Mouse (Mus musculus) induced T-regulatory cell, adult 2 months (primary cell): Measurements from ENCODE around the gene Zfp706.

Experiments used
- DNase-seq: peaks from one replicate; pipeline ENCODE4 v3.0.0-alpha.2; 2012; ENCODE audit warnings: low read depth

The Zfp706 gene

DNA sequence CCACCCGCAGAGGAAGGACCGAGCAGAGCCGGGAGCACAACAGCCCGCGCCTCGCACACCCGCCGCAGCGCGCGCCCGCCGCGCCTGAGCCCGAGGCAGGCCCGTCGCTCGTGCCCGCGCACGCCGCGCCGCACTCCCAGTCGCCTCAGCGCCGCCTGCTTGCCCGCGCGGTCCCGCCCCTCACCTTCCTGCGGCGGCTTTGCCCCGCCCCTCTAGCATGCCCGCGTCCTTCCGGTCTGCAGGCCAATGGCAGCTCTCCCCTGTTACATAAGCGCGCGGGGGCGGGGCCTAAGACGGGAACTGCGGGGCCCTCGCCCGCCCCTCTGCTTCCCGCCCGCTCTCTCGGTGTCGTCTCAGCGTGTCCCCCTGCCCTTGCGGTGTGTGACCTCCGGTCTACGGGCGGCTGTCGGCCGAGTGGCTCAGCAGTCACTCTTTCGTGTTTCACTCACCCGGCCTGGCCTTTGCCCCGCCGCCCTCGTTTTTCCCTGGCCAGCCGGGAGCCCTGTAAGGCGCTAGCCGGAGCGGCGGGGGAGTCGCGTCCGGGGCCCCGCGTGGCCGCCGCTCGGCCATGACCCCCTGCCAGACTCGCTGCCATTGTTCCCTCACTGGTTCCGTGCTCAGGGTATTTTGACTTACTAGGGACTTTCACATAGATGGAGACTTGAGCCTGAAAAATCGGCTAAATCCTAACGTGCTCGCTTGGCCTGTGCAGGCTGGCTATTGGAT is at the start of gene Zfp706:
Gene Zfp706, minus strand, starts transcription at position 541 of the 726 bp plus-strand sequence.
- peak; percentile 99 for DNase-seq

DNA sequence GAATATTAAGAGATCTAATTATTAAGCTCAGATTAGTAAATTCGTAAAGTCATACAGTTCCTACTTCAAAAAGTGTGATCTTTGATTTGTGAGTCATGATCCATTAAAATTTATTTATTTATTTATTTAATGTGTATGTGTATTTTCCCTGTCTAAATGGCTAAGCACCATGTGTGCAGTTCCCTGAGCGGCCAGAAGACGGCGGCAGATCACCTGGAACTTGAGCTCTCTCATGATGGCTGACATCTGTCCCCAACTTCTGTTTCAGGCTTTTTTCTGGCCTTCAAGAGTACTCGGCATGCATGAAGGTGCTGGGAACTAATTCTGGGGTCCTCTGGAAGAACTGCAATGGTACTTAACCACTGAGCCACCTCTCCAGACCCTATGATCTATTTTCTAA is 47.0 kb upstream of the Zfp706 start:
- DNase-seq = peak; percentile 5

DNA sequence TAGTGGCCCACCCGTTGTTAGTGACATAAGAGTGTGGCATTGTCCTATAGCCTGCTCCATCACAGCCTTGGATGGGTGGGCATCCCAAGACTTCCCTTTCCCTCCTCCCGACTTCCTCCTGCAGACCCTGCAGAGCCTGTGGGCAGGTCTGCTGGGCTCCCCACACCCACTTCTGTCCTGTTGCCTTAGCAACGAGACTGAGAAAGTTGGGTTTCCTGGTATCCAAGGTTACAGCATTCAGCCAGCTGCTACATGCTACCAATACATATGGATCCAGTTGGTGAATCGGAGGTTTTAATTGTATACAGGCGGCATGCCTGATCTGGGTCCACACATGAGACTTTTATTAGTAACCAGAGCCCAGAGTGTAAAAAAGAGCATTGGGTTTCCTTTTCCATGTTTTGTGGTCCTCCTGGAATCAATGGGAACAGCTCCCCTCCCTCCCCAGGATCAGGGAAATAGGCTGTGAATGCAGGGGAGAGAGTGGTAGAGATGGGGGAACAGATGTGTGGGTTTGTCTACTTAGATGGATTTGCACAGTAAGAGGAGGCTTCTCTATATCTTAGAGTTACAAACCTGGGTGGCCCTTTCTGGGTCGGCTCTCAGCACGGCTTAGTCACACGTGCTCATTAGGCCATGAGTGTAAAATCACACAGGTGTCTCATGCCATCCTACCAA is 45.7 kb upstream of the Zfp706 start:
- DNase-seq = no peak

DNA sequence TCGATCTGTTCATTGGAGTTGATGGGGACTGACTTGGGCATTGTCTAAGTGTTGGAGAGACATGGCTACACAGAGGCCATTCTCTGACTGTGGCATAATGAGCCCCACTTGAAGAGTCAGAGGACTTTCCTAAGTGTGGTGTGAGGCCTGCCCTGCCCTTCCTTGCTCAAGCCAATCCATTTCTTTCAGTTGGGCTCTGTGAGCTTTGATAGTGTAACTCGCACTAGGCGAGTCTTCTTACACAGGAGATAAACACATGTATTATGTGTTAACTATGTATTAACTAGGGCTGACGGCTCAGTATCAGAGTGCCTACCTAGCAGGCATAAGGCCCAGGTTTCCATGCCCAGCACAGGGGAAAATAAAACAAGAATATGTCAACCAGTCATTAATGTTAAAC is 39.8 kb upstream of the Zfp706 start:
- DNase-seq = no peak

DNA sequence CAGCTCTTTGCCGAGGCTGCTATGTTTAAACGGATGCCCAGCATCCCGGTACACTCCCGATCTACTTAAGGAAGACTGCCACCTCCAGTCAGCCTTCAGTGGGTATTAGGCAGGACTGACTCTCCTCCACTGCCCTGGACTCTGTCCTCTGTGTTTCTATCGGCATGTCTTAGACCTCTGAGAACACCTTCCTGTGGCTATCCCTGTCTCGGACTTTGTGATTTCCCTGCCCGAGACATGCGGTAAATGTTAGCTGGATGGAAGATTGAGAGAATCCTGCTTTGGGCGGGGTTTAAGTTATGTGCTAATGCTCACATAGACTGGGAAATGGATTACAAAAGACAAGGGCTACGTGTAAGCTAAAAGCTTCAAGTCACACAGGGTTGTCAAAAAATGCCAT is 39.0 kb upstream of the Zfp706 start:
- no peak for DNase-seq

DNA sequence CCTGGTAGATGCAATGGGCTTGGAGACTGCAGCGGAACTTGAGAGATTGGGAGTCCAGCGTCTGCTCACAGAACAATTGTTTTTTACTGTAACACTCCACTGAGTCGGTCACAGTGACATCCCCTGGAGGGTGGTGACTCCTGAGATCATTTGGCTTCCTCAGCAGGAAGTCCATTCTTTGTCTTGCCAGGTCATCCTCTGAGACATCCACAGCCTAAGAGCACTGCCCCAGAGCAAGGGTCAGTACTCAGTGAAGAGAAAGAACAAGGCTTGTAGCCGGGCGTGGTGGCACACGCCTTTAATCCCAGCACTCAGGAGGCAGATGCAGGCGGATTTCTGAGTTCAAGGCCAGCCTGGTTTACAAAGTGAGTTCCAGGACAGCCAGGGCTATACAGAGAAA is 38.6 kb upstream of the Zfp706 start:
- no peak for DNase-seq

DNA sequence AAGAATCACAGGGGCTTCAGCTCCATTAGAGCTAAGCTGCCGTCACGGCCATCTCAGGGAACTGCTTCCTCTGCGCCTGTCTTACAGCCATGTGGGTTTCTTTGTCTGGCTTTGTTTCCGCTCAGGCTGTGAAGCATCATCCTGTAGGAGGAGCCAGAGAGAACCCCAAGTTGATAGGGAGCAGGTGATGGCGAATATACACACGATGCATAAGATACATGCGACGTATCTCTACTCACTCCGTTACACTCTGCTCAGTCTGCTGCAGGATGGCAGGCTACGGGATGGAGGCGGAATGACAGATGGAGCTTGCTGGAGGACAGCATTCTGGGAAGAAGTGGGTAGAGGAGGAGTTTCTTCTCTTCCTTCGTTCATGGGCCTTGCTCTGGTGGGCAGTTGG is 37.9 kb upstream of the Zfp706 start:
- peak; percentile 18 for DNase-seq

DNA sequence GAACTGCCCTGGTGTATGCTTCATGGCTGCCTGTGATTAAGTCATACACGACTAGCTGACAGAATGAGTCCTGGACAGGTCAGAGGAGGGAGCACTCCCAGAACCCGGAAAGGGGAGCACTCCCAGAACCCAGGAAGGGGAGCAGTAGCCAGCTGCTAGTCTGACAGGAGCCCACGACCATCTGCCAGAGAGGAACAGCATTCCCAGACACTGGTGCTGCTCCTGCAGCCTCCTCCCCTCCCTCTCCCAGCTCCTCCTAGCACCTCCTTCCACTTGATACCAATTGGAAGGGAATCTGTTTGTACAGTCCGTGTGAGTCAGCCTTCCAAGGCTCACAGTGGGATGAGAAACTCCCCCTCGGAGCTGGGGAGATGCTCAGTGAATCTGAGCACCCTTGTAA is 35.0 kb upstream of the Zfp706 start:
- no peak for DNase-seq

DNA sequence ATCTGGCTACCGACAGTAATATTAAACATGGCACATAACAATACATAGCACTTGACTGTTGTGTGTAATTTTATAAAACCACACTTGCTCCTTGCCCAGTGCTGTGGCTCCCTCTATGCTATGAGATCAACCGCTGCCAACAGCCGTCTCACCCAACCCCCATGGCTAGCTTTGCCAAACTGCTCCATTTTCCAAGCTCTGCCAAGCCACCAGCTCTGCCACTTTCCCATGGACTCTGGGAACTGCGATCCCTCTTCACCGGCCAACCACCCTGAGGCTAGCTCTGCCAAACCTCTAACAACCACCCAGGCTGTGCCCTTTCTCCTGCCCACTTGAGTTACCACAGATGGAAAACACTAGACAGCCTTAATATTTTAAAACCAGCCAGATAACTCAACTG is 33.6 kb upstream of the Zfp706 start:
- no peak for DNase-seq

DNA sequence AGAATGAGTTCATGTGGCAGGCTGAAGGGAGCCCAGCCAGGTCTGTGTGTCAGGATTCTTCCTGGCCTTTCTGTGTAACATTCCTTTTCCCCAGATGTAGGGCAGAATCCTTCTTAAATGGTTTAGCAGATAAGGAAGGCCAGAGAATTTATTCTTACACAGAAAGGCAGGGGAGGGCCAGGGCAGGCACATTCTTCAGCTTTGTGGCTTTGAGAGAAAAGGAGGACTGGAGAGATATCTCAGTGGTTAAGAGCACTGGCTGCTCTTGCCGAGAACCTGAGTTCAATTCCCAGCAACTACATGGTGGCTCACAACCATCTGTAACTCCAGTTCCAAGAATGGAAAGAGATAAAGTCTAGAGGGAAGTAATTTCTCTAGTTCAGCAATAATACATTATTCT is 31.1 kb upstream of the Zfp706 start:
- DNase-seq = no peak

DNA sequence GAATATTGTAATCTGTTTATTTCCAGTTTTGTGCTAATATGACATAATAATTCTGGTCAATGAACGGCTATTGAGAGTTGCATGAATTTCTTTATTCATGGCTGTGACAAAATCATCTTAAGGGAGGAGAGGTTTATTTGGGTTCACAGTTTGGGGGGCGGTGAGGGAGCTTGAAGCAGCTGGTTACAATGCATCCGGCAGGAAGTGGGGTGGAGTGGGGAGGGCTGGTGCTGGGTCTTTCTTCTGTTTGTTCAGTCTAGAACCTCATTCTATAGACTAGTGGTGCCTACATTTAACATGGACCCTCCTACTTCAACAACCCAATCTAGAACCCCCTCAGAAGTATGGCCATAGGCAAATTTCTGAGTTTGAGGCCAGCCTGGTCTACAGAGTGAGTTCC is 30.1 kb upstream of the Zfp706 start:
- no peak for DNase-seq

DNA sequence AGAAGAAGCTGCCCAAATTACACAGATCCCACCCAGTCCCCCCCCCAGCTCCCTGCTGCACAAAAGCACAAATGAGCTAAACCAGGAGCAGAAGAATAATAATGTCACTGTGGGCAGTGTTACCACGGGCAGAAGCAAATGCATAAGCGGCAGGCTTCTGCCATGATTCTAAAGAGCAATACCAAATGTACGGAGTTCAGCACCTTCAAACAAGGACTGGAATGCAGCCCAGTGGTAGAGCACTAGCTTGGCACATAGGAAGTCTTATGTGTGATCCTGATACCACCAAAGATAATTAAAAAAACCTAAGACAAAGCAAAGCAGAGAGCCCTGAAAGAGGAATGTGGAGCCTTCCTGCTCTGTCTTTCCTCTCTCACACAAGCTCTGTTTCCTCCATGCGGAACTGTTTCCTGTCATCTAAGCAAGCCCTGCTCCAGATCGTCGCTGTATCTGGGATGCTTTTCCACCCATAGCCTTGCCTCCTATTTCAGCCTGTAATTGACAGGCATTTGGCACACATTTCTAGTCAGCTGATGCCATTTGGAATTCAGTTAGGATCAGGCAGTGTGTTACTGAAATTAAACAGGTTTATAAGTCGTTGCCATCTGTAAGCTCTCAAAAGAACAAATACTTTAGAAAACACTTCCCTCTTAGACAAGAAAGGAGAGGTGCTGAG is 29.0 kb upstream of the Zfp706 start:
- no peak for DNase-seq

DNA sequence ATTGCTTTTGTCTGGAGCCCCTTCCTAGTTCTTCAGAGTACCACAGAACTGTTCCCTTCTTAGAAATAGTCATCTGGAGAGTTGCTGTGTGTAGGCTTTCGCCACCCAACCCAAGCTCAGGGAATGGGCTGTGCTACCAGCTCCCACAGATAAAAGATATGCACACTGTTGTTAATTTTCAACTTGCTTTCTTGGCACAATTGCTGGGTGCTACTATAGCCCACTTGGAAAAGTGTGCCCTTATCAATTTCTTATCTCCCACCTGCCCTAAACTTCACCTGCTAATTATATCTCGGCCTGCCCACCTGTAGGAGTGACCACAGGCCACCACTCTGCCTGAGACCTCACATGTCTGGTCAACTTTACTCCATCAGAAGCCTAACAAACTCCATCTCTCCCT is 26.6 kb upstream of the Zfp706 start:
- DNase-seq = no peak

DNA sequence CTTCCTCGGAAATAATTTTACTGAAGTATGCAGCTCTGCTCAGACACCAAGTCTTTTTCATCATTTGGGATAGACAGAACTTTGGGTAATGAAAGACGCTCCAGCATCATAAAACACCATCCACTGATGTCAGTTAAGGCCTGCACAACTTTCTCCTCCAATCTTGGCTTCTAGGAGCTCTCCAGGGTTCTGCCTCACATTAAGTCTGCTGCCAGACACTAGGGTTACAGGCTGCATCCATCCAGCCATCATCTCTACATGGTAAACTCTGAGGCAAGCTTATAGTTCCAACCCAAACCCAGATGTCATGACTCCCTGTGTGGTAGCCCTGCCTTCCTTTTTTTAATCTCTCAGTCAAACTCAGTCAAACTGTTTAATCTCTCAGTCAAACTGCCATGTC is 25.9 kb upstream of the Zfp706 start:
- no peak for DNase-seq

DNA sequence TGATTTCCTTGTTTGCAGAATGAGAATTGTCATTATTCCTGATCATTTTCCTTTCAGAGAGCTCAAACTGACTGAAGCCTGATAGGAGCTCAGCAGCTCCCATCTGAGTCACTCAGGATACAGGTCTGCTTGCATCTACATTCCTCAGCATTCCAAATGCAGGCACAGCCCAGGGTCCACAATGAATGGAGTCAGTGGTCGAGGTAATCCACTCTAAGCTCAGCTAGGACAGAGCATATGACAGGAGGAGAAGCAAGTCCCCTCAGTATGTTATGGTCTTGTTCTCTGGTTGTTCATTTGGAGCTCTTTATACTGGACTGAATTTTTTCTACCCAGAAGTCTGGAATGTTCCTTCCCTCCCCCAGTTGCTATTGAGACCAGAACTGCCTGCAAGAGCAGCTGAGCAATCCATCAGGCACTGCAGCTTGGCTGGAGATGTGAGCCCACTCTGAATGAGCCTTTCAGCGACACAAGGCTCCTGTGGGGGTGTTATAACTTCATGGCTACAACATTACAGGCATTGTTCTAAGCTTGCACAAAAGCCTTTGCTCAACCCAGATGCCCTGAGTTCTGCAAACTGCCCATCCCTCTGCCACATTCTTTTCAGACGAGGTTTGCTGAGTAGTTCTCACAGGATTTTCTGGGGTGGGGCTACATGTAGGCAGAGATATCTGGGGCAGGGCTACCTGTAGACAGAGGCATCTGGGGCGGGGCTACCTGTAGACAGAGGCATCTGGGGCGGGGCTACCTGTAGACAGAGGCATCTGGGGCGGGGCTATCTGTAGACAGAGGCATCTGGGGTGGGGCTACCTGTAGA is 24.0 kb upstream of the Zfp706 start:
- DNase-seq = no peak

DNA sequence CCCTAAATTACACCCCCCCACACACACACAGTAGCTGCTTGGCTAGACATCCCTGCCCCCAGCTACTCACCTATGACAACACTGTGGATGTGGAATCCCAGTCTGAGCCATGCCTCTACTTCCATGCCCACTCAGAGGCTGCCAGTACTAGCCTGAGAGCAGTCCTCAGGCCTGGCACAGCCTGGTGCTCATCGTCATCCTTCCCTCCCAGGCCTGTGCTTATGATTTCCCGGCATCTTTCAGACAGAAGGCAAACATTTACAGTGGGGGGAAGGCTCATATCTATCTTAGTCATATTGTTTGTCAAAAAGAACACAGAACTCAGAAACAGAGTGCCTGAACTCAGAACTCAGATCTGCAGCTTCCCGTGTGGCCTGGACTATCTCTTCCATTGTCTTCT is 23.4 kb upstream of the Zfp706 start:
- no peak for DNase-seq

DNA sequence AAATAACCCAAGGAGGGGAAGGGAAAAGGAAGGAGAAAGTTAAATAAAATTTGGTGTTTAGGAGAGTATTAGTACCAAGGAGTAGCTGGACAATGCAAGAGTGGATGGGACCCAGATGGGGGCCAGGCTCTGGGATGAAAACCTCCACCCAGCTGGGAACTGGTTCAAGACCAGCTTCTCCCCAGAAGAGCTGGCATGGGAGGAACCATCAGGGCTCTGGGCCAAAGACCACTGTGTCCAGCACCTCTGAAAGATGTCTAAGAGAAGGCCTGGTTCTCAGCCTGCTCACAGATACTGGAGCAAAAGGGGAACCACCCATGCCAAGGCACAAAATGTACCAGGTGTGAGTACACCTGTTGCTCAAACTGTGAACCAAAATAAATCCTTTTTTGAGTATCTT is 20.4 kb upstream of the Zfp706 start:
- DNase-seq = no peak

DNA sequence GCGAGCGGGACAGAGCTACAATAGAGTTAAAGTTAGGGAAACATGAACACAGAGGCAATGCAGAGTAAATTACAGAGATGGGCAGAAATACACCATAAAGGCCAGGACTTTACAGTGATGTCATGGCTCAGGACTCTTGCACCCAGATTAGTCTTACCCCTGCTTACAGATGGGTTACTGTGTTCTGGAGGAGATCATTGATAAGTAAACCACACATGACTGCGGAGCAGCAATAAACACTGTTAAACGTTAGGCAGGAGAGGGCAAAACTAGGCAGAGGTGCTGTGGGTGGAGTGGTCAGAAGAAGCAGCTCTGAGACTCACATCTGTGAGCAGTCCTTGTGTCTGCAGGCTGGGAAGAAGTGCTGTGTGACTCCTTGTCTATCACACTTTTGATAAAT is 18.9 kb upstream of the Zfp706 start:
- DNase-seq = no peak

DNA sequence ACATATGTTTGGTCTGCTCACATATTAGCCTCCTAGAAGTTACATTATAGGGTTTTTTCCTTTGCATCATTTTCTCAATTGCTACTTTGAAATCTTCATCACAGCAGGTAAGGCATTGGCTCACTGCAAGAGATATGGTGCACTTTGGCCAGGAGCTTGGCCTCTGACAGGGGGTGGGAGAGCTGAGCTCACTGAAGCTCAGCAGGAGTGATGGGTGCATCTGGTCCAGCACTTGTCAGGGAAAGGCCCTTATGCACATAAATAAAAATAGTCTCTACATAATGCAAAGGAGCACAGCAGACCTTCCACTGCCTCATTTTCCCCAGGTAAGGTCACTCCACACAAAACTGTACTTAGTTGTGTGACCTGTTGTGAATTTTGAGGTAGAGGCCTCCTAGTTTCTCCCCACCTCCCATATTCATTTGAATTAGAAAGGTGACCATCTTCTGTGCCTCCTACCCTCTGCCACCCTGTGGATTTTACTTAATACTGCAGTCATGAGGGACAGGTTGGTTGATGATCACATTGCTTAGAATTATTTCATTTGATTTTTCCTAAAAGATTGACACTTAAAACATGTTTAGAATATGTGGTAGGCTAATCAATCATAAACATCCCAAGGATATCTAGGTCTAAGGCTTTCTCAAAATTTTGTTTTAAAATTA is 13.1 kb upstream of the Zfp706 start:
- peak; percentile 37 for DNase-seq

DNA sequence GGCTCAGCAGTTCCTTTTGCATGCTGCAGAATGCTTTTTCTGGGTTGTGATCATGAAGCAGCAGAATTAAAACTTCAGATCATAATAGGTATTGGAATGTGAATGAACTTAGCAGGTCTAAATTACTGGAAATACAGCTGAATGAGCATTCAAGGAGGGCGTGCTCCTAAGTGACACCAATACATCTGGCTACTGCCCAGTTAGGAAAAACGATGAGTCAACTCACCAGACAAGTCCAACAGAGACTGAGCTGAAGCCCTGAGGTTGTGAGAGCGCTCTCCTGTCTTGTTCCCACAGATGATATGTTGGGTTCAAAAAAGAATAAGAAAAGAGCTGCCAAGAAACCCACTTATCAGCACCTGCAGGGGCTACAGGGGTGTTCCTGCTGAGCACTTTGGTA is 11.9 kb upstream of the Zfp706 start:
- no peak for DNase-seq

DNA sequence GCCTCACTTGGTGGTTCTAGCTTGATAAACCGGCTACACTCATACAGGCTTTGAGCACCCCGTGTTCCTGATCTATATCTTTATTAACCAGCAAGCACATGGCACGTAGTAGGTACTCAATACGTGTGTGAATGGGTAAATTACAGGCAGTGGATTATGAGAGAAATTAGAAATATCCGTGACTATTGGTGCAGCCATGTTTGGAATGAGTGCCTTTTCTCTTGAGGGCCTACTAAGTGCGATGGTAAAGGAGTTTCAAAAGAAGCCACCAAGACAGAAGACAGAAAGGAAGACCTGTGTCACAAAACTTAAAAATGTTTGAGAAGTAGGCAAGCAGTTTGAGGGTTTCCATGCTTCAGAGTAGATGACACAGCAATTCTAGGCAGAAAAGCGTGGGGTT is 4.3 kb upstream of the Zfp706 start:
- no peak for DNase-seq

DNA sequence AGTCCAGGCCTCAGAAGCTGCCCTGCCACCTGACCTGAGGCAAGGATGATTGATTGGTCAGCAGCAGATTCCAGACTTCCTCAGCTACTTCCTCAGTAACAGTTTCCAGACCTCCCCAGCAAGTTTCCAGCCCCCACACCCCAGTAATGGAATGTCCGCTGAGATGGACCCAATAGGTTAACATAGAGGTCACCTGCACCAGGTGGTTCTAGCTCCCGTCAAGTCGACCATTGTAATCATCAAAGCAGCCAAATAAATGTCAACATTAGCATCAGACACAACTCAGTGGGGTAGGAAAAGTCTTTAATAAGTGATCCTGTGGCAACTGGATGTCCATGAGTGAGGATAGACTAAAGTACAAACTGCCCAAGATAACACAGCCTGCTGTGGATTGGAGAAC is 3.7 kb upstream of the Zfp706 start:
- no peak for DNase-seq
